Mouse (Mus musculus) embryonic facial prominence, embryonic 10.5 days (tissue): ENCODE results near the gene Zfp442. TPM values are rescaled to one million over a fixed set of nuclear protein-coding genes. Genes with fewer than 3 reads are reported as not detected.
"Not testable (repeated sequence)": the region's sequence is repeated elsewhere in the genome, so short reads cannot be mapped to it uniquely, and the experiment has no call there.

Source experiments
- DNase-seq: peaks from one replicate; pipeline ENCODE4 v3.0.0-alpha.2; 2017; ENCODE audit warnings: low spot score
- H3K27ac ChIP-seq: fragments of 300-500 bp; sonication (generic); replicated peaks from 2 replicates; pipeline ENCODE4 v1.5.1; 2016; ENCODE audit warnings: mild to moderate bottlenecking
- H3K27me3 ChIP-seq: fragments of 300-500 bp; sonication (generic); replicated peaks from 2 replicates; pipeline ENCODE4 v1.6.1; 2016; ENCODE audit warnings: low read depth, mild to moderate bottlenecking; ENCODE audit not compliant: poor library complexity, severe bottlenecking
- H3K36me3 ChIP-seq: fragments of 300-500 bp; sonication (generic); replicated peaks from 2 replicates; pipeline ENCODE4 v1.6.1; 2016; ENCODE audit warnings: mild to moderate bottlenecking, moderate library complexity
- H3K4me1 ChIP-seq: fragments of 300-500 bp; sonication (generic); 2 replicates; pipeline ENCODE4 v1.6.1; 2016
- H3K4me3 ChIP-seq: fragments of 300-500 bp; sonication (generic); 2 replicates; pipeline ENCODE4 v1.5.1; 2016; ENCODE audit warnings: mild to moderate bottlenecking, moderate library complexity
- H3K9me3 ChIP-seq: fragments of 300-500 bp; sonication (generic); 2 replicates; pipeline ENCODE4 v1.6.1; 2016; ENCODE audit warnings: mild to moderate bottlenecking
- WGBS: fragments of 180-500 bp; shearing (Covaris S2); methylation state at CpG from one replicate; pipeline ENCODE4 v1.1.7; 2016; 5-methylcytosine and 5-hydroxymethylcytosine counted together
- polyA plus RNA-seq: library from polyadenylated mRNA; unstranded; fragments of >200 nt; fragmentation: Nextera tagmentation; extraction: Ambion mirVana; gene quantifications from 2 replicates; pipeline ENCODE4 v1.2.1, GENCODE M21; 2016

The Zfp442 gene
- polyA plus RNA-seq: 10.0 and 10.9 TPM in 2 replicates

- peak; percentile 79 for DNase-seq
- peak within 1 kb of the TSS; percentile 61 for H3K4me3 ChIP-seq
- not testable (repeated sequence) for H3K27me3 ChIP-seq, H3K9me3 ChIP-seq, H3K4me1 ChIP-seq, H3K36me3 ChIP-seq
- H3K27ac ChIP-seq: peak within 1 kb of the TSS; percentile 83
- WGBS: 1% methylated on average over 18 of the region's 18 CpGs
Measured at GRCm38 (mm10) chr2:150451180-150451919, at the start of gene Zfp442. TSS of gene Zfp442 (minus strand) at chr2:150451486.

- peak overlapping the region; percentile 34 for H3K4me3 ChIP-seq
- WGBS: 43% methylated on average over 60 of the region's 60 CpGs
- H3K36me3 ChIP-seq, H3K27me3 ChIP-seq, H3K9me3 ChIP-seq, H3K4me1 ChIP-seq, H3K27ac ChIP-seq: not testable (repeated sequence)
- peak; percentile 22 for DNase-seq
Measured at GRCm38 (mm10) chr2:150500124-150500973, 49.1 kb upstream of the Zfp442 start.

GRCm38 (mm10) chr2:150493031-150493430 is 41.7 kb upstream of the Zfp442 start:
- DNase-seq: no peak
- H3K27ac ChIP-seq: no peak overlapping the region
- no peaks in the 10 kb centered on the region for H3K36me3 ChIP-seq
- peaks cover 6% of the 10 kb centered on the region; the same call in 1 of the 2 replicates for H3K9me3 ChIP-seq
- WGBS: 63% methylated on average over 2 of the region's 2 CpGs
- no peak overlapping the region for H3K4me3 ChIP-seq
- no peaks in the 10 kb centered on the region for H3K4me1 ChIP-seq
- no peaks in the 10 kb centered on the region for H3K27me3 ChIP-seq

- not testable (repeated sequence) for H3K9me3 ChIP-seq, DNase-seq, H3K27me3 ChIP-seq, H3K4me3 ChIP-seq, H3K4me1 ChIP-seq, H3K27ac ChIP-seq, H3K36me3 ChIP-seq
- WGBS: 68% methylated on average over 8 of the region's 8 CpGs
Measured at GRCm38 (mm10) chr2:150484939-150485778, 33.9 kb upstream of the Zfp442 start, which contains the start of gene Zfp345. TSS of gene Zfp345 (minus strand) at chr2:150485091.

GRCm38 (mm10) chr2:150439084-150439483 is 12.2 kb downstream of the Zfp442 start:
- not testable (repeated sequence) for DNase-seq, H3K27me3 ChIP-seq, H3K27ac ChIP-seq, H3K4me3 ChIP-seq, H3K4me1 ChIP-seq
- Histone ChIP-seq H3K36me3 (peaks cover 24% of the 10 kb centered on the region), H3K9me3 (peaks cover 23% of the 10 kb centered on the region)
- WGBS: 100% methylated on average over 1 of the region's 1 CpGs

- H3K36me3 ChIP-seq: peaks cover 44% of the 10 kb centered on the region
- WGBS: 88% methylated on average over 17 of the region's 17 CpGs
- H3K4me3 ChIP-seq, DNase-seq, H3K4me1 ChIP-seq, H3K27me3 ChIP-seq, H3K27ac ChIP-seq: not testable (repeated sequence)
- H3K9me3 ChIP-seq: peaks cover 41% of the 10 kb centered on the region
Measured at GRCm38 (mm10) chr2:150412146-150412545, 39.1 kb downstream of the Zfp442 start.

- peaks cover 14% of the 10 kb centered on the region; the same call in 1 of the 2 replicates for H3K9me3 ChIP-seq
- no peaks in the 10 kb centered on the region for H3K4me1 ChIP-seq
- H3K4me3 ChIP-seq: no peak overlapping the region
- no peak overlapping the region for H3K27ac ChIP-seq
- no peak for DNase-seq
- H3K27me3 ChIP-seq: no peaks in the 10 kb centered on the region
- no peaks in the 10 kb centered on the region for H3K36me3 ChIP-seq
- WGBS: 85% methylated on average over 1 of the region's 1 CpGs
Measured at GRCm38 (mm10) chr2:150390198-150390597, 61.1 kb downstream of the Zfp442 start.

- 93% methylated on average over 19 of the region's 19 CpGs for WGBS
Measured at GRCm38 (mm10) chr2:150385553-150386106, 65.7 kb downstream of the Zfp442 start.

GRCm38 (mm10) chr2:150362878-150363229 is 88.4 kb downstream of the Zfp442 start:
- peaks cover 8% of the 10 kb centered on the region for H3K36me3 ChIP-seq
- peak overlapping the region; percentile 92 for H3K27ac ChIP-seq
- 0 out of 2 replicates have a peak, but pooled peaks cover 3% of the 10 kb centered on the region for H3K4me1 ChIP-seq
- WGBS: 21% methylated on average over 4 of the region's 4 CpGs
- no peaks in the 10 kb centered on the region for H3K9me3 ChIP-seq
- peak overlapping the region; percentile 72 for H3K4me3 ChIP-seq
- DNase-seq: no peak
- H3K27me3 ChIP-seq: no peaks in the 10 kb centered on the region

More at GRCm38 (mm10) chr2:150385553-150386106, 65.7 kb downstream of the Zfp442 start:
- H3K4me1 ChIP-seq, H3K27ac ChIP-seq, H3K36me3 ChIP-seq, DNase-seq, H3K4me3 ChIP-seq, H3K27me3 ChIP-seq, H3K9me3 ChIP-seq: not testable (repeated sequence)

- H3K9me3 ChIP-seq, H3K27me3 ChIP-seq, H3K4me1 ChIP-seq: not testable (repeated sequence)
- H3K36me3 ChIP-seq: peaks cover 13% of the 10 kb centered on the region
- peak within 1 kb of the TSS; percentile 92 for H3K27ac ChIP-seq
- 7% methylated on average over 17 of the region's 17 CpGs for WGBS
- peak; percentile 84 for DNase-seq
- peak within 1 kb of the TSS; percentile 72 for H3K4me3 ChIP-seq
Measured at GRCm38 (mm10) chr2:150362113-150362877, 89.0 kb downstream of the Zfp442 start, which contains the start of gene 3300002I08Rik. TSS of gene 3300002I08Rik (minus strand) at chr2:150362765.
